Mouse (Mus musculus) lung, postnatal 10 days (tissue): ENCODE results near the gene Tmem185b.

Experiments
- DNase-seq: peaks from one replicate; pipeline ENCODE4 v3.0.0; 2021

Tmem185b gene

DNA sequence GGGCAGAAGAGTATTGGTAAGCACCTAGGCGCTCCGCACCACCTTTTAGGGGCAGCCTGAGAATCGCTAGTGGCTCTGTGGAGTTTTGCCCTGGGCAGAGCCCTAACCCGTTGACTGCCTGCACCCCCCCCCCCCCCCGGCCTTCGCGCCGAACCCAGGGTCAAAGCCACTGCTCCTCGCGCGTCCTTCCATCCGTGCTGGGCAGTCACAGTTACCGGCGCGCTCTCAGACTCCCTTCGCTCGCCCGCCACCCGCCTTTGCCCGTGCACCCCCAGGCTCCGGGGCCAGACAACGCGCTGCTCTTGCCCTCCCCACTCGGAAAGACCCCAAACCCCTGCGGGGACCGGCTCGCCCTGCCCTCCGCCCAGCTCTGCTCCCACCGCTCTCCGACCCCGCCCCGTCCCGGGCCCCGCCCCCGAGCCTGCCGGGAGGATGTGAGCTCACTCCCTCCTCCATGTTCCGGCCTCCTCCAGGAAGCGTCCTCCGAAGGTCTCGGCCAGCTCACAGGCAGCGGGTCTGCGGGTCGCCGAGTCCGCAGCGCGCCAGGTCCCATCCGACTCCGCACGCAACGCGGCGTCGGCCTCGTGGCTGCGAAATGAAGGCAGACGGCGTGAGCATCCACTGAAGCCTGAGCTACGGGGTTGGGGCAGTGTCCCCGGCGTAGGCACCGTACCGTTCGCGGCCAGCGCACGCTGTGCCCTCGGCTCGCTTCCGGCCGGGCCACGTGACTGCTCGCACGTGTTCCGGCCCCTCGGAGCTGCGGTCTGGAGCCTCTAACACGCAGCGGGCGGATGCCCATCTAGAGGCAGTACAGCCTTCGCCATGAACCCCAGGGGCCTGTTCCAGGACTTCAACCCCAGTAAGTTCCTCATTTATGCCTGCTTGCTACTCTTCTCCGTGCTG is at the start of gene Tmem185b:
Gene Tmem185b, plus strand, starts transcription at position 472 of the 903 bp plus-strand sequence.
- peak; percentile 98 for DNase-seq

DNA sequence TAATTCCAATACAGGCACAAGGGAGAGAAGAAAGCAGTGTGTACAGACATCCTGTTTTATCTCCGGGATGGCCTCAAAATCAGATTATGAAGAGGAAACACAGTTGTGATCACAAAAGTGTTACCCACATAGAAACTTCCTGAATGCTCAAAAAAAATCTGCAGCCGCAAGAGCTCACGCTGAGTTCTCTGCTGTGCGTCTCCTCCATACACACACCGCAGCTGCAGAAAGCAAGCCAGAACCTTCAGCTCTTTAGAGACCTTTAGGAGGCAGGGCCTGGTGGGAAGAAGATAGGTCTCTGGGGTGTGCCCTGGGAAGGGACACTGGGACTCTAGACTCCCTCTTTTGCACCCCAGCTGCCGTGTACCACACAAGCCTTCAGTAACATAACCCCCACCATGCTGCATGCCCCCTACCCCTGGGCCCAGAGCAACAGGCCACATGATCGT is 49.0 kb upstream of the Tmem185b start:
- no peak for DNase-seq

- no peak for DNase-seq
These were observed 46.3 kb upstream of the Tmem185b start for GRCm38 (mm10) chr1:119479641-119480040.

DNA sequence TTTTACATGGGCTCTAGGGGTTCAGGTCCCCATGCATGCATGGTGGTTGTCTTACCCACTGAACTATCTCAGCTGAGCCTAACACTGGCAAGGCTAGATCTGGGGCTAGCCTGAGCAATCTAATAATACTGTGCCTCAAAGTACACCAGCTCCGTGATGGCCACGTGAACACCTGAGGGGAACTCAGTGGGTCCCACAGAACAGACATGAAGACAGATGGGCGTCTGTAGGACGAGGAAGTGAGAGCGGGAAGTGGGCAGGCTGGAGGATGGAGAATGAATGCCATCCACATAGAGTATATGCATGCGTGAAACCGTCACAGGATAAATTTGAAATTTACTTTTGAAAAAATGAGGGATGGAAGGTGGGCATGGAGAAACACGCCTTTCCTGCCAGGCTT is 45.3 kb upstream of the Tmem185b start:
- DNase-seq, result no peak

DNA sequence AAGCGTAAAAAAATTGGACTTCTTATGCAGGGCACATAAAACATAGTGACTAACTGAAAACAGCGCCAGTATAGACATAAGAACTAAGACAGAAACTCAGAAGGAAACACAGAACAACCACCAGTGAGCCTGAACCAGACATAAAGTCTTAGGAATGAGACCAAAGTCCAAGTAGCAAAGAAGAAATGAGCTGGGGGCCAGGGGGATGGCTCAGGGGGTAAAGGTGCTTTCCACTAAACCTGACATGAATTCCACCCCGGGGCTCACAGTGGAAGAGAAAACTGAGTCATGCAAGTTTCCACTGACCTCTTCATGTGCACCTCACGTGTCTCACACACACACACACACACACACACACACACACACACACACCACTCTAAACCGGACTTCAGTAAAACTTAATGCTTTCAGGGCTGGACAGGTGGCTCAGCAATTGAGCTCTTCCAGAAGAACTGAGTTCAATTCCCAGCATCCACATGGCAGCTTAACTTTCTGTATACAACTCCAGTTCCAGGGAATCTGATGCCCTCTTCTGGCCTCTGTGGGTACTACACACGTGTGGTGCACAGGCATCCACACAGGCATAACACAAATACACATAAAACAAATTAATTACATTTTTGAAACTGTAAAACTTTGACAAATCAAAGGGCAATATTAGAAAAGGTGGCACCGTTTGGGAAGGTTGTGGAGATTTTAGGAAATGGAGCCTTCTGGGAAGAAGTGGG is 44.6 kb upstream of the Tmem185b start:
- DNase-seq, result no peak

DNA sequence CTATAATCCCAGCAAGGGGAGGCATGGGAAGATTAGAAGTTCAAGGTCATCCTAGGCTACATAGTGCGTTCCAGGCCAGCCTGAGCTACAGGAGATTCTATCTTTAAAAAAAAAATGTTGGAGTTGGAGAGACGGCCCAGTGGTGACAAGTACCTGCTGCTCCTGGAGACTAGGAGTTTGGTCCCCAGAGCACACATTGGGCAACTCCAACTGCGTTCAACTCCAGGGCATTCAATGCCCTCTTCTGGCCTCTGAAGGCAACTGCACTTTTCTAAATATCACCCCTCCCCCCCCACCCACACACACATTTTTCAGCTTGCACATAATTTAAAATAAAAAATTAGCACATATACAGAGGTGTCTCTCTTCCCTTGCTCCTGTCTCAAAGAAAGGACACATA is 43.1 kb upstream of the Tmem185b start:
- DNase-seq, result no peak

DNA sequence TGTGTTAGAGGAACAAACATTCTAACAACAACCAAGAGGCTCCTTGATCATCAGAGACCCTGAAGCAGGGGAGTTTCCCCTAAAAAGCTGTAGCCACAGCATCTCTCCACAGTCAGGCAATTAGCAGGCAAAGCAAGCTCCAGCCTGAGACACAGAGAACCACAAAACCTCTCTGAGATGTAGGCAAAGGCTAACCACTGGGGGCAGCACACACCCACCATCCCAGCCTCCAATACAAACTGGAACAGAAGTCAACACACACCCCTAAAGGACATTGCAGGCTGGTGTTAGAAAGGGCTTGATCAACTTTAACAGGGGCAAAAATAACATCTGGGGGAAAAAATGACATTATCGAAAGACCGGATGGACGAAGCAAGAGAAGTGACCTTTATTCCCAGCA is 41.5 kb upstream of the Tmem185b start:
- DNase-seq, result peak; percentile 71

DNA sequence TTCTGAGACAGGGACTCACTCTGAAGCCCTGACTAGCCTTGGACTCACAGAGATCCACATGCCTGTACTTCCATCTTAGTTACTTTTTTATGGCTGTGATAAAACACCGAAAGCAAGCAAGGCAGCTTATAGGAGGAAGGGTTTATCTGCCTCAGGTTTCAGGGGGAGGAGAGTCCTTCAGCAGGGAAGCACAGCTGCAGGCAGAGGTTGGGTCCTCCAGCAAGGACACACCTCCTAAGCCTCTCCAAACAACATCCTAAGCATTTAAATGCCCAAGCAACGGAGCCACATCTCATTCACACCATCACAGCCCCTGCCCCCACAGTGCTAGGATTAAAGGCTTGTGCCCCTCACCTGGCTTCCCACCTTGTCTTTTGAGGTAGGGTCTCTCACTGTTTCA is 40.1 kb upstream of the Tmem185b start:
- DNase-seq, result no peak

DNA sequence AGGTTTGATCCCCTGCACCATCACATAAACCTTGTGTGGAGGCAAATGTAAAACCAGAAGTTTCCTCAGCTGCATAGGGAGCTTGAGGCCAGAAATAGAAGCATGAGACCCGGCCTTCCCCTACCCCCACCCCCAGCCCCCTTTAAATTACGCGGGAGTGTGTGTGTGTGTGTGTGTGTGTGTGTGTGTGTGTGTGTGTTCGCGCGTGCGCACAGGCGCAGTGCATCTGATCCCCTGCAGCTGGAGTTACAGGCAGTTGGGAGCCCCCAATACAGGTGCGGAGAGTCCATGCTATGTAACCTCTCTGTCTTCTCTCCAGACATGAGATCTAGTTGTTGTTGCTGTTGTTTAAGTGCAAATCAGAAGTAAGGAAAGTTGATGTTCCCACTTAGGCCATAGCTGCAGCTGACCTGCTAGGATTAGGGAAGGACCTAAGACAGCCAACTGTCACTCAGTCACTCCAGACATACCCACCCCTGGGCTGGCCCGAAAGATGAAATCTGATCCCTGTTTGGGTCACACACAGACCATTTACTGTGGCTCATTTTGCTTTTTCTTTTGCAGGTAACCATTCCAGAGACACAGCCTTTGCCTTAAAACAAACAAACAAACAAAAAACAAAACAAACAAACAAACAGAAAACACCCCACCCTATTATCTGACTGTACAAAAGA is 37.9 kb upstream of the Tmem185b start:
- DNase-seq, result no peak

GRCm38 (mm10) chr1:119490765-119491164 is 35.2 kb upstream of the Tmem185b start:
- DNase-seq, result no peak

- DNase-seq, result peak; percentile 84
These were observed 33.9 kb upstream of the Tmem185b start for GRCm38 (mm10) chr1:119492097-119492496.

DNA sequence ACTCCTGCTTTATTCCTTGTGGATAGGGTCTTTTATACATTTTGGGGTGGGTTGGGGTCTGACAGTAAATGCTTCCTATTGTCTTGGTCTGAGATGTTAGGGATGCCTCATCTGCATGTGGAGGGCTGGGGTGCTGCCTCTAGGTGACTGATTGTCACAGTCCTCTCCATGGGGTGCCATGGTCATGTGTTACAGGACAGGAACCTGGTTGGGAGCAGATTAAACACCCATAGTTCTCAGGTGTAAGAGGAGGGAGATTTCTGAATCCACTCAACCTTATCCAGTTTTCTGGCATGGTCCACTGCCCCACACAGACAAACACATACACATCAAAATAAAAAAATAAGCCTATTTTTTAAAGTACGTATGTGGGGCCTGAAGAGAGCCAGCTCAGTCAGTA is 33.5 kb upstream of the Tmem185b start:
- DNase-seq, result no peak

- no peak for DNase-seq
These were observed 31.8 kb upstream of the Tmem185b start for GRCm38 (mm10) chr1:119494024-119494711.

DNA sequence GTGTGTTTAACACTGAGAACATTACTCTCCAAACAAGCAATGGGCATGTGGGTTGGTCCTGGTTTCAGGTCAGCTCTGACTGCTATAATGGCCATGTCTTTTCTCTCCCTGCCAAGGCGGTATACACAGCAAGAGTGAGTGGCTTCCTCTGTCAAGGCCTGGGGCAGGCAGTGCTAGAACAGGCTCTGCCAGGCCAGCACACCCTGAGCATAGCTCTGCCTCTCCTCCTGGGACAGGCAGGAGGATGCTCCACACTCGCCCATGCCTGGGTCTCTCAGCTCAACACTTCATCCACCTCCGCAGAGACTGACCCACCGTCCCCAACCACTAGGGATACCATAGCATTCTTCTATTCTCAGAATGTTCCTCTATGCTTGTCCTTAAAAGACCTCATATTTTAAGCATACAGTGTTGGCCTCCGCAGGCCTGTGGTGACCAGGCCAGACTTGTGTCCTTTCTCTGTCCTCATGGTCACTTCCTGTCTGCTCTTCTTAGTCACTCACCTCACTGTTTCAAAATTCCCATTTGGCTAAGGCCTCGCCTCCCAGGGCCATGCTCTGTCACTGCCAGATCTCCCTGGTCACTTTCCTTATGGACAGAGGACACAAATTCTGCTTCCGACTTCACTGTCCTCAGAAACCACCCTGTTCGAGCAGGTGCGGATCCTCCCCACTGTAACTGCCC is 31.1 kb upstream of the Tmem185b start:
- no peak for DNase-seq

DNA sequence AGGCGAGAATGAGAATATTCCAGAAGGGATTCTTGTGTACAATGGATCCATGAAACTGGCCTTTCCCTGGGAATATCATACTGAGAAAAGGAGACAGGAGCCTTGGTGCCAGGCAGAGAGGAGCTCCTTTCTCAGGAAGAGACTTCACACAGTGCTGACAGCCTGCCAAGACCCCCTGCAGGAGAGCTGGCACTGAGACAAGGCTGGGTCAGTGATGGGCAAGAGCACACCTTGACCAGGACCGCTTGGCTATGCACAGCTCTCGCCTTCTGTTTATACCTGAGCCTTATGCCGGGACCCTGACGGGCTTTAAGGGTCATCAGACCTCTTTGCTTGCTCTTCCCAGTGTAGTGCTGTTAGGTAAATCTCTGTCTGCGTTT is 30.6 kb upstream of the Tmem185b start:
- no peak for DNase-seq

DNA sequence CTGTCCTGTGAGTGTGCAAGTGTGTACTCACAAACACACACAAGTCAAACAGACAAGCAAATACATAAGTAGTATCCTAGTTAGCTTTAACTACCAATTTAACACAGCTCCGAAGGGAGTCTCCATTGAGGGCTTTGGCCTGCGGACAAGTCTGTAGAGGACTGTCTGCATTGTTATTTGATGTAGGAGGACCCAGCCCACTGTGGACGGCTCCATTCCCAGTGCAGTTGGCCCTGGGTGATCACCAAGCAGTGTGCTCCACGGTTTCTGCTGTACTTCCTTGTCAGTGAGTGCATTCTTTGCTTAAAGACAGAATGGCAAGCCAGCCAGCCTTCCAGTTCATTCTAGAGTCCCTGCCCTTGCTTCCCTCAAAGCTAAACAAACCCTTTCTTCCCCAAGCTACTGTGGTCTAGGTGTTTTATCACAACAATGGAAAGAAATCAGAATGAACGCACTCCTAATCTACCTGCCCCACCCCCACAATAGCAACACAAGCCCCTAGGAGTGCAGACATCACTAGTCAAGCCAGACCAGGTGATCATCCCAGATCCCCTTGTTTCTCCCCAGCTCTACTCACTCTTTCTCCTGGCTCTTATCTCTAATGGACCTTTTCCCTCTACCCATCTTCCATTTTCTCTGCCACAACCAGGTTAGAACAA is 28.5 kb upstream of the Tmem185b start:
- no peak for DNase-seq

DNA sequence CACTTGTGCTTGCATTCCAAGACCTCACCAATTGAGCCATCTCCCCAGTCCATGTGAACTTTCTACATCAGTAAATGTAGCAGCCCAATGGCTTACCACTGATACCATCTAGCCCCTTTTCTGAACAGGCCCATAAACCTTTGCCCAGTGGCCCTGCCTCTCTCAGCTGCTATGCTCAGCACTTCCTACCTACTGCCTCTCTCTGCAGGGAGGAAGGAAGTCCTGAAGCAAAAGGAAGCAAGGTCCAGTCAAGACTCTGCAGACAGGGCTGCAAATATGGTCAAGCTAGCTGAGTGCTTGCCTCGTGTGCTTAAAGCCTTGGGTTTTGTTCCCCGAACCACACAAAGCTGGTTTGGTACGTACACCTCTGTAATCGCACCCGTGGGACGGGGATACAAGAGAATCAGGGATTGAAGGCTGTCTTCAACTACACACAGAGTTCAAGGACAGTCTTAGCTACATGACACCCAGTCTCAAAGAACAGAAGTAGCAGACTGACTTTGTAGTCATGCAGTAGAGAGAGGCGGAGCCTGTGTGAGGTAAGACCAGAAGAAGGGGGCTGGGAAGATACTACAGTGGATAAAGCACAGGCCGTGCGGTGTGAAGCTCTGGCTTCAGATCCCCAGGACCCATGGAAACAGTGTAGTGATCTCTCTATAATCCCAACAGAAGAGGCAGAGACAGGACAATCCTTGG is 27.3 kb upstream of the Tmem185b start:
- DNase-seq, result no peak

GRCm38 (mm10) chr1:119499456-119499855 is 26.5 kb upstream of the Tmem185b start:
- DNase-seq, result no peak

- DNase-seq, result no peak
These were observed 24.1 kb upstream of the Tmem185b start for GRCm38 (mm10) chr1:119501881-119502280.

DNA sequence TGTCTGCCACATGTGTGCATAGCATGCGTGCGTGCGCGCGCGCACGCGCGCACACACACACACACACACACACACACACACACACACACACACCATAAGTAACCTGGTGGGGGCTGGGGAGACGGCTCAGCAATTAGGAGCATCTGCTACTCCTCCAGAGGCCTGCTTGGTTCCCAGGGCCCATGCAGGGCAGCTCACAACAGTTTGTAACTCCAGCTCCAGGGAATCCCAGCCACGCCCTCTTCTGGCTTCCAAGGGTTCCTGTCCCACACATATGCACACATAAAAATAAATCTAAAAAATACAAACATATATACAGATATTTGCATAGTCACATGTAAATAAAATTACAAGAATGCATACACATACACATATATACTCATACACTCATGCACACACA is 23.2 kb upstream of the Tmem185b start:
- peak; percentile 31 for DNase-seq

DNA sequence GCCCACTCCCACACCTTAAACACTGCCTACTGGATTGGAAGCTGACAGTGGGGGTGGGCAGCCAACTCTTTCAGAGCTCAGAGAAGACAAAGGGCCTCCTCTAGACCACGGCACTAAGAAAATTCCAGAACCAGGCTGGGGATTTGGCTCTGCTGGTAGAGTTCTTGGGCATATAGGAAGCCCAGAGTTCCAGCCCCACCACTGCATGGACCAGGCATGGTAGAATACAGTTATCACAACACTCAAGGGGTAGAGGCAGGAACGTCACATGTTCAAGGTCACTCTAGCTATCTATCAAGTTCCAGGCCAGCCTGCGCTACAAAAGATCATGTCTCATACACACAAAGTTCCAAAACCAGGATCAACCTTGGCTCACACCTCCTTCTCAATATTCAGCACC is 22.8 kb upstream of the Tmem185b start:
- no peak for DNase-seq
